Mouse (Mus musculus) neural tube, embryonic 14.5 days (tissue): ENCODE results near the gene Jade2. TPM values are rescaled to one million over a fixed set of nuclear protein-coding genes. Genes with fewer than 3 reads are reported as not detected.

Source experiments
- ATAC-seq: fragments of 200-750 bp; cut with Nextera tagmentation; 2 replicates; pipeline ENCODE4 v1.8.0; 2017; ENCODE audit warnings: low read depth, mild to moderate bottlenecking, moderate TSS enrichment, moderate library complexity
- H3K27ac ChIP-seq: fragments of 300-500 bp; sonication (generic); 2 replicates; pipeline ENCODE4 v1.5.1; 2014; ENCODE audit warnings: low read depth, mild to moderate bottlenecking, control low read depth, low read length, moderate library complexity, mixed read lengths
- H3K27me3 ChIP-seq: fragments of 300-500 bp; sonication (generic); 2 replicates; pipeline ENCODE4 v1.6.1; 2014; ENCODE audit warnings: low read length; ENCODE audit not compliant: control insufficient read depth, insufficient read depth
- H3K36me3 ChIP-seq: fragments of 300-500 bp; sonication (generic); 2 replicates; pipeline ENCODE4 v1.6.1; 2014; ENCODE audit warnings: low read length, mixed read lengths; ENCODE audit not compliant: control insufficient read depth, insufficient read depth
- H3K4me1 ChIP-seq: fragments of 300-500 bp; sonication (generic); 2 replicates; pipeline ENCODE4 v1.6.1; 2014; ENCODE audit warnings: low read length; ENCODE audit not compliant: control insufficient read depth, insufficient read depth
- H3K4me2 ChIP-seq: fragments of 300-500 bp; sonication (generic); 2 replicates; pipeline ENCODE4 v1.6.1; 2014; ENCODE audit warnings: mild to moderate bottlenecking, low read depth, low read length, control low read depth
- H3K4me3 ChIP-seq: fragments of 300-500 bp; sonication (generic); 2 replicates; pipeline ENCODE4 v1.5.1; 2014; ENCODE audit warnings: low read depth, low read length, control low read depth, mixed read lengths
- H3K9ac ChIP-seq: fragments of 300-500 bp; sonication (generic); replicated peaks from 2 replicates; pipeline ENCODE4 v1.6.1; 2014; ENCODE audit warnings: low read depth, mild to moderate bottlenecking, control low read depth, low read length, mixed read lengths
- H3K9me3 ChIP-seq: fragments of 300-500 bp; sonication (generic); 2 replicates; pipeline ENCODE4 v1.6.1; 2016; ENCODE audit warnings: low read length; ENCODE audit not compliant: control insufficient read depth
- WGBS: fragments of 180-500 bp; shearing (Covaris S2); extraction: QIAGEN DNeasy Blood & Tissue Kit; methylation state at CpG from one replicate; pipeline ENCODE4 v1.1.7; 2014; 5-methylcytosine and 5-hydroxymethylcytosine counted together
- polyA plus RNA-seq: library from polyadenylated mRNA; unstranded; fragments of >200 nt; fragmentation: Nextera tagmentation; extraction: Ambion mirVana; gene quantifications from 2 replicates; pipeline ENCODE4 v1.2.1, GENCODE M21; 2014

The Jade2 gene
- 0.44 and 0.52 TPM in 2 replicates for polyA plus RNA-seq

GRCm38 (mm10) chr11:51857081-51857671, at the start of gene Jade2:
Jade2 (minus strand) TSS chr11:51857653.
- Histone ChIP-seq H3K27ac (0 out of 2 replicates have a peak within 1 kb of the TSS, but pooled peaks have one; percentile 10), H3K4me2 (peak within 1 kb of the TSS; percentile 100), H3K27me3 (peaks cover 13% of the 10 kb centered on the region), H3K4me3 (peak within 1 kb of the TSS; percentile 62), H3K36me3 (no peaks in the 10 kb centered on the region), H3K9ac (peak within 1 kb of the TSS; percentile 67), H3K9me3 (no peaks in the 10 kb centered on the region), H3K4me1 (peaks cover 19% of the 10 kb centered on the region; the same call in 1 of the 2 replicates)
- no peak for ATAC-seq
- under 1% methylated on average over 42 of the region's 47 CpGs for WGBS

DNA sequence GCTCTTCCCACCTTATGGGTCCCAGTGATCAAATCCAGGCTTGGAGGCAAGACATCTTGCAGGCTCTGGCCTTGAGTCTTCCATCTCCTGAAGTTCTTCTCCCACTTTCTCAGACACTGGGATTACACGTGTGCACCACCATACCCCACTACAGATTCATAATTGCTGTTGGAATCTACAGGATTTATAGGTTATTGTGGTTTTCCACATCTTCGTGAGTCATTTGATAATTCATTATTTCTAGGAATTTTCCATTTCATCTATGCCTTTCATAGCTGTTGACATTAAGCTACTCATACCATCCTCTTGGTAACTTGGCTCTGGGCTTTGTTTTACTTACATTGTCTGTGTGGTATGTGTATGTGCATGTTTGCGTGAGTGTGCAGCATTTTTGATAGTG, 46.8 kb upstream of the Jade2 start:
- Histone ChIP-seq H3K4me1 (no peaks in the 10 kb centered on the region), H3K4me2 (no peak overlapping the region), H3K27ac (no peak overlapping the region), H3K9ac (no peak overlapping the region), H3K9me3 (no peaks in the 10 kb centered on the region), H3K36me3 (no peaks in the 10 kb centered on the region), H3K27me3 (no peaks in the 10 kb centered on the region), H3K4me3 (no peak overlapping the region)
- ATAC-seq, result no peak
- 90% methylated on average over 3 of the region's 3 CpGs for WGBS

- H3K4me3 ChIP-seq, result no peak overlapping the region
- H3K4me2 ChIP-seq, result no peak overlapping the region
- no peak for ATAC-seq
Measured at GRCm38 (mm10) chr11:51899691-51900090, 42.2 kb upstream of the Jade2 start.

GRCm38 (mm10) chr11:51898326-51899080, 41.0 kb upstream of the Jade2 start:
- H3K4me1 ChIP-seq, result no peaks in the 10 kb centered on the region
- WGBS, result 69% methylated on average over 21 of the region's 21 CpGs
- H3K9ac ChIP-seq, result no peak overlapping the region
- H3K9me3 ChIP-seq, result no peaks in the 10 kb centered on the region
- H3K27me3 ChIP-seq, result no peaks in the 10 kb centered on the region
- ATAC-seq, result no peak
- H3K4me2 ChIP-seq, result no peak overlapping the region
- no peak overlapping the region for H3K27ac ChIP-seq
- H3K36me3 ChIP-seq, result no peaks in the 10 kb centered on the region
- H3K4me3 ChIP-seq, result no peak overlapping the region

More at GRCm38 (mm10) chr11:51899691-51900090, 42.2 kb upstream of the Jade2 start:
- Histone ChIP-seq H3K27ac (no peak overlapping the region), H3K9ac (no peak overlapping the region), H3K9me3 (no peaks in the 10 kb centered on the region), H3K27me3 (no peaks in the 10 kb centered on the region), H3K36me3 (no peaks in the 10 kb centered on the region), H3K4me1 (no peaks in the 10 kb centered on the region)
- WGBS, result 94% methylated on average over 10 of the region's 10 CpGs

GRCm38 (mm10) chr11:51897311-51897710, 39.9 kb upstream of the Jade2 start:
- no peak overlapping the region for H3K4me2 ChIP-seq
- H3K4me1 ChIP-seq, result no peaks in the 10 kb centered on the region
- H3K27ac ChIP-seq, result no peak overlapping the region
- H3K9ac ChIP-seq, result no peak overlapping the region
- H3K36me3 ChIP-seq, result no peaks in the 10 kb centered on the region
- no peaks in the 10 kb centered on the region for H3K27me3 ChIP-seq
- WGBS, result 87% methylated on average over 11 of the region's 11 CpGs
- no peak overlapping the region for H3K4me3 ChIP-seq
- no peaks in the 10 kb centered on the region for H3K9me3 ChIP-seq
- no peak for ATAC-seq

- H3K27me3 ChIP-seq, result no peaks in the 10 kb centered on the region
- H3K4me3 ChIP-seq, result no peak overlapping the region
- H3K36me3 ChIP-seq, result no peaks in the 10 kb centered on the region
- whole genome bisulfite sequencing, result 29% methylated on average over 4 of the region's 4 CpGs
- no peaks in the 10 kb centered on the region for H3K9me3 ChIP-seq
- no peak overlapping the region for H3K27ac ChIP-seq
- ATAC-seq, result no peak
- H3K4me2 ChIP-seq, result no peak overlapping the region
- H3K9ac ChIP-seq, result no peak overlapping the region
- no peaks in the 10 kb centered on the region for H3K4me1 ChIP-seq
Measured at GRCm38 (mm10) chr11:51896012-51896411, 38.6 kb upstream of the Jade2 start.

DNA sequence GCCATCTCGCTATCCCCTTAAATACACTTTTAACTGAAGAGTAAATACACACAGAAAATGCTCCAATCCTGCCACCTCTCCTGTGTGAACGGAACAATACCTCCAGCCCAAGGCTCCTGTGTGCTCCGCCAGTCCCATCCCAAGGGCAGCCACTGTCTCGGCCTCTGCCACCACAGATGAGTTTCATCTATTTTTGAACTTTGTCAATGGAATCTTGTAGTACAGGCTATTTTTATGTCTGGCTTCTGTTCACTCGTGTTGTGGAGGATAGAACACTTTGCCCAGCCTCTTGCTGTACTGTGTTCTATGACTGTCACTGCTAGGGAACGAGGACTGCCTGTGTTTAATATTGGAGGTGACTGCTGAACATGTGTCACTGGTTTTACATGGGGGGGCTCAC, 28.2 kb upstream of the Jade2 start:
- no peak for ATAC-seq
- Histone ChIP-seq H3K4me2 (no peak overlapping the region), H3K9me3 (no peaks in the 10 kb centered on the region), H3K27ac (no peak overlapping the region), H3K4me3 (no peak overlapping the region), H3K36me3 (no peaks in the 10 kb centered on the region), H3K9ac (no peak overlapping the region), H3K4me1 (no peaks in the 10 kb centered on the region), H3K27me3 (no peaks in the 10 kb centered on the region)
- 87% methylated on average over 6 of the region's 6 CpGs for WGBS

- no peak overlapping the region for H3K27ac ChIP-seq
- no peak overlapping the region for H3K4me2 ChIP-seq
- 50% methylated on average over 1 of the region's 1 CpGs for WGBS
- no peaks in the 10 kb centered on the region for H3K36me3 ChIP-seq
- no peak for ATAC-seq
- no peaks in the 10 kb centered on the region for H3K27me3 ChIP-seq
- H3K4me3 ChIP-seq, result no peak overlapping the region
- no peaks in the 10 kb centered on the region for H3K4me1 ChIP-seq
- no peaks in the 10 kb centered on the region for H3K9me3 ChIP-seq
- H3K9ac ChIP-seq, result no peak overlapping the region
Measured at GRCm38 (mm10) chr11:51884092-51884491, 26.6 kb upstream of the Jade2 start.

GRCm38 (mm10) chr11:51883670-51884069, 26.2 kb upstream of the Jade2 start:
- no peak overlapping the region for H3K4me3 ChIP-seq
- WGBS, result 36% methylated on average over 5 of the region's 5 CpGs
- no peaks in the 10 kb centered on the region for H3K4me1 ChIP-seq
- no peak overlapping the region for H3K27ac ChIP-seq
- H3K9ac ChIP-seq, result no peak overlapping the region
- no peaks in the 10 kb centered on the region for H3K36me3 ChIP-seq
- H3K9me3 ChIP-seq, result no peaks in the 10 kb centered on the region
- H3K27me3 ChIP-seq, result no peaks in the 10 kb centered on the region
- no peak overlapping the region for H3K4me2 ChIP-seq
- ATAC-seq, result no peak
